Mouse (Mus musculus) hindbrain, embryonic 14.5 days (tissue): ENCODE measurements around the gene Nat8f1. TPM values are rescaled to one million over a fixed set of nuclear protein-coding genes. Genes with fewer than 3 reads are reported as not detected.
"Not testable (repeated sequence)": the region's sequence is repeated elsewhere in the genome, so short reads cannot be mapped to it uniquely, and the experiment has no call there.

Source experiments
- ATAC-seq: fragments of 200-750 bp; cut with Nextera tagmentation; 2 replicates; pipeline ENCODE4 v1.8.0; 2017; ENCODE audit warnings: moderate number of reproducible peaks, mild to moderate bottlenecking, moderate TSS enrichment, moderate library complexity; ENCODE audit not compliant: low FRiP score
- DNase-seq: peaks from one replicate; pipeline ENCODE4 v3.0.0-alpha.2; 2015; ENCODE audit warnings: low spot score
- H3K27ac ChIP-seq: fragments of 300-500 bp; sonication (generic); 2 replicates; pipeline ENCODE4 v1.5.1; 2014; ENCODE audit warnings: mild to moderate bottlenecking, moderate library complexity
- H3K27me3 ChIP-seq: fragments of 300-500 bp; sonication (generic); 2 replicates; pipeline ENCODE4 v1.6.1; 2014; ENCODE audit warnings: mild to moderate bottlenecking, low read length, mixed read lengths; ENCODE audit not compliant: control insufficient read depth, insufficient read depth
- H3K36me3 ChIP-seq: fragments of 300-500 bp; sonication (generic); replicated peaks from 2 replicates; pipeline ENCODE4 v1.6.1; 2014; ENCODE audit not compliant: control insufficient read depth, insufficient read depth
- H3K4me1 ChIP-seq: fragments of 300-500 bp; sonication (generic); replicated peaks from 2 replicates; pipeline ENCODE4 v1.6.1; 2014; ENCODE audit warnings: antibody characterized with exemption, low read length, mixed read lengths; ENCODE audit not compliant: control insufficient read depth, insufficient read depth
- H3K4me2 ChIP-seq: fragments of 300-500 bp; sonication (generic); replicated peaks from 2 replicates; pipeline ENCODE4 v1.6.1; 2014; ENCODE audit warnings: mild to moderate bottlenecking, moderate library complexity
- H3K4me3 ChIP-seq: fragments of 300-500 bp; sonication (generic); replicated peaks from 2 replicates; pipeline ENCODE4 v1.5.1; 2014; ENCODE audit warnings: mild to moderate bottlenecking, low read length
- H3K9ac ChIP-seq: fragments of 300-500 bp; sonication (generic); 2 replicates; pipeline ENCODE4 v1.6.1; 2014
- H3K9me3 ChIP-seq: fragments of 300-500 bp; sonication (generic); 2 replicates; pipeline ENCODE4 v1.6.1; 2016; ENCODE audit warnings: low read length; ENCODE audit not compliant: control insufficient read depth
- WGBS: fragments of 180-500 bp; shearing (Covaris S2); extraction: QIAGEN DNeasy Blood & Tissue Kit; methylation state at CpG from one replicate; pipeline ENCODE4 v1.1.7; 2014; 5-methylcytosine and 5-hydroxymethylcytosine counted together
- polyA plus RNA-seq: library from polyadenylated mRNA; unstranded; fragments of >200 nt; fragmentation: Nextera tagmentation; extraction: Ambion mirVana; gene quantifications from 2 replicates; pipeline ENCODE4 v1.2.1, GENCODE M21; 2014

The Nat8f1 gene
- polyA plus RNA-seq: 14.6 and 17.9 TPM in 2 replicates

DNA sequence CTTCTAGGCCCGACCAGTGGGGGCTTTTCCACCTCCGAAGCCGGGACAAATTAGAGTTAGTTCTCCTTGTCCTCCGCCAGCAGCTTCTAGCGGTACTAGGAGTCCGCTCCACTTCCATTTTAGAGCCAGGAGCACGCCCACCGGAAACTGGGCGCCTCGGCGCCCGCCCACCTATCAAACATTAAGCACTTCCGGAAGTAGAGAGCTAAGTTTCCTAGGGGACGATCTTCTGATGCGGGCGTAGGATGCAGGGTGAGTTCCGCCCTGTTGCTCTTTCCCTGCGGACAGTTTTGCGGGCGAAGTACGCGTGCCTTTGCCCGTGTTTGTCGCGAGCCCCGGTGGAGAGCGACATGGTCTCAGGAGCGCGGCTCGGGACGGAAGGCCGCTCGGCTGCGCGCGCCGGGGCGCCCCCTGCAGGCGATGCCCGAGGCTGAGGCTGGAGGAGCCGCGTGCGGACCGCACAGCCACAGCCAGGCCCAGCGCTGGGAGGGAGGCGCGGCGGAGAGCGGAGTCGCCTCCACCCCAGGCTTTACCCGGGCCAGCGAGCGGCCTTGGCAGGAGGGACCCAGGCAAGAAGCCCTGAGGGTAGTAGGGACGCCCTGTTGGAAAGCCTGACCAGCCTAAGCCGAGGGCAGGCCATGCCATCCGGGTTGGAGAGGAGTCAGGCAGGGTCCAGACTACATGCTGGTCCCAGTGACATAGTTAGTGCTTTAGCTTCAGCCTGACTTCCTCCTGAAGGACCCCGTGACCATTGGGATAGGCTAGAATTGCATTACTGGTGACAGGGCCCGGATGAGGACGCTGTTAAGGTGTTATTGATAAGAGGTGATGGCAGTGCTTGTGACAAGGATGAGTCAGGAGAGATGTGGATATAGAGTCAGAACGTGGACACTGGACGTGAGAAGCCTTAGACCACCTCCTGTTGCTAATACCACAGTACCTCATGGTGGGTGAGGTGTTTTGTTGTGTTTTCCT, at the start of gene Nat8f1:
Gene Nat8f1 (minus strand): TSS at position 149 of the 975 bp plus-strand sequence.
- peak within 1 kb of the TSS; percentile 79 for H3K9ac ChIP-seq
- peak within 1 kb of the TSS; percentile 73 for H3K4me2 ChIP-seq
- DNase-seq (peak; percentile 87), ATAC-seq (peak; percentile 97)
- H3K4me3 ChIP-seq: peak within 1 kb of the TSS; percentile 55
- peaks cover 20% of the 10 kb centered on the region for H3K4me1 ChIP-seq
- H3K27me3 ChIP-seq, H3K36me3 ChIP-seq, H3K9me3 ChIP-seq: not testable (repeated sequence)
- H3K27ac ChIP-seq: peak within 1 kb of the TSS; percentile 84
- WGBS: under 1% methylated on average over 48 of the region's 61 CpGs

DNA sequence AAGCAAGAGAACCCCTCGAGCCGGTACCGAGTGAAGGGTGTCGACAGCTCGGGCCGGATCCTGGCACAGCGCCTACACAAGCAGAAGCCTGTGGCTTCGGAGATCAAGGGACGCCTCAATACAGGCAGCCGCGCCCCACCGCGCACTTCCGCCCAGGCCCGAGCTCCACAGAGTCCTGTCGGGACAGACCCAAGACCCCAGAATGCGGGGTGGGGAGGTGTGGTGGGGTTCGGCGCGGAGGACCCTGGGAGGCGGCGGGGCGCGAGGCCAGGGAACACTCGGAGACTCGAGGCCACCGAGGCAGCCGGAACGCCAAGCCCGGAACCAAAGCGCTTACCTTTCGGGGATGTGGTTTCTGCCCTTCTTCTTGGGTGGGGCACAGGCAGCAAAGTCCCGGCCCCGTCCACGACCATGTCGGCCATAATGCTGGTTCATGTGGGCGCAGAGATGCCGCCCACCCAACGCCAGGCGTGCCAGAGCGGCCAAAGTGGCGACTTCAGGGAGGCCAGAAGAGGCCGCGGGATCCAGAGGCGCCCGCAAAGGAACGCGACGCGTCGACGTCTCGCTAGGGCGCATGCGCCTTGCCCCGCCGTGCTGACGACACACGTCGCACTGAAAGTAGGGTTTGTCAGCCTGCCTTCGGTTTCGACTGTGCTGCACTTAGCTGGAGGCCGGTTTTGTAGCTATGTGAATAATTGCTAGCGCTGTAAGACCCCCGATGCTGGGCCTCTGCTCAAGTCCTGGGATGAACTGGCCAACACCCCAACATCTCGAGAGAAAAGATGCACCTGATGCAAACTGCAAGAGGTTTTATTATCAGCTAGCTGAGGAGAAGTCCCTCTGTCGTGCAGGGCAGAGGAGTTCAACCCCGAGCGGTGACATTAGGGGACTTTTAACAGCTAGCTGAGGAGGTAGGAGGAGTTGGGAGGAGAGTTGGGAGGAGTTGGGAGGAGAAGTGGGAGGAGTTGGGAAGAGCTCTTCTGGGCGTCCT, 45.9 kb upstream of the Nat8f1 start, which contains the start of gene Dusp11:
Gene Dusp11 (minus strand): TSS at position 567 of the 991 bp plus-strand sequence.
- ATAC-seq: peak; percentile 98
- H3K4me2 ChIP-seq: peak within 1 kb of the TSS; percentile 92
- peak within 1 kb of the TSS; percentile 96 for H3K27ac ChIP-seq
- peak within 1 kb of the TSS; percentile 91 for H3K9ac ChIP-seq
- peaks cover 27% of the 10 kb centered on the region for H3K36me3 ChIP-seq
- H3K4me1 ChIP-seq: peaks cover 7% of the 10 kb centered on the region
- DNase-seq: peak; percentile 97
- peak within 1 kb of the TSS; percentile 86 for H3K4me3 ChIP-seq
- no peaks in the 10 kb centered on the region for H3K9me3 ChIP-seq
- WGBS: under 1% methylated on average over 69 of the region's 70 CpGs
- no peaks in the 10 kb centered on the region for H3K27me3 ChIP-seq

DNA sequence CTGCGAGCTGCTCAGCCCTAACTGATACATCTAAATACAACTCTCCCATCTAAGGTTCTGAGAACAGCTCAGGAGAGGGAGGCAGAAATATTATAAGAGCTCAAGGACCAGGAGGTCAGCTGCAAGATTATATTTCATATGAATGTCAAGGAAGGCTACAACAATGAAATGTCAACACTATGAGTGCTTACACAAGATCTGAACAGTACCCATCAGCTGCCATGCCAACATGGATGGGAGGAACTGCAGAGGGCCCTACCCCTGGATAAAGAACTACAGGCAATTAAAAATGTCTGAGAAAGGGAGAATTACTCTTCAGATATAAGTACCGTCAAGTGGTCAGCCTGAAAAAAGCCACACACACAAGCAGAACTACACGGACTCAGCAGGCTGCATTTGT, 42.1 kb upstream of the Nat8f1 start:
- H3K36me3 ChIP-seq: peaks cover 62% of the 10 kb centered on the region
- no peaks in the 10 kb centered on the region for H3K27me3 ChIP-seq
- ATAC-seq (no peak), DNase-seq (no peak)
- peaks cover 7% of the 10 kb centered on the region for H3K4me1 ChIP-seq
- no peak overlapping the region for H3K4me2 ChIP-seq
- H3K27ac ChIP-seq: no peak overlapping the region
- no peaks in the 10 kb centered on the region for H3K9me3 ChIP-seq
- WGBS: 88% methylated on average over 3 of the region's 3 CpGs
- H3K9ac ChIP-seq: no peak overlapping the region
- no peak overlapping the region for H3K4me3 ChIP-seq

DNA sequence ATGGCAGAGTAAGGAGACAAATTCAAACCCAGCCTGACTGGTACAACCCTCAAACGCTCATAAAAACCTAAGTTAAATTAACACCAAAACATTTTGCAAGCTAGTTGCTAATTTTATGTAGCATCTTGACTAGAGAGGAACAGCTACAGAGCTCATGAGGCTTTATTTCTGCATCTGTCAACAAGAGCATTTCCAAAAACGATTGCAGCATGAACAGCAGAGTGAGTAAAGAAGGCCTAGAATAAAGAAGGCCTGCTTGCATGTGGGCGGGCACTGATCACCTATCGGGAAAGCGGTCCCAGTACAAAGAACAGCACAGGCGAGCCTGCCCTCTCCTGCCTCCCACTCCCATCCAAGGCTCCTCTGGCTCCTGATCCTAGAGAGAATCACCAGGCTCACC, 33.1 kb upstream of the Nat8f1 start:
- peaks cover 96% of the 10 kb centered on the region for H3K36me3 ChIP-seq
- no peaks in the 10 kb centered on the region for H3K27me3 ChIP-seq
- 78% methylated on average over 6 of the region's 6 CpGs for WGBS
- no peak for DNase-seq
- H3K27ac ChIP-seq: no peak overlapping the region
- no peaks in the 10 kb centered on the region for H3K9me3 ChIP-seq
- H3K9ac ChIP-seq: no peak overlapping the region
- no peak overlapping the region for H3K4me3 ChIP-seq
- H3K4me2 ChIP-seq: no peak overlapping the region
- no peak for ATAC-seq
- H3K4me1 ChIP-seq: no peaks in the 10 kb centered on the region

DNA sequence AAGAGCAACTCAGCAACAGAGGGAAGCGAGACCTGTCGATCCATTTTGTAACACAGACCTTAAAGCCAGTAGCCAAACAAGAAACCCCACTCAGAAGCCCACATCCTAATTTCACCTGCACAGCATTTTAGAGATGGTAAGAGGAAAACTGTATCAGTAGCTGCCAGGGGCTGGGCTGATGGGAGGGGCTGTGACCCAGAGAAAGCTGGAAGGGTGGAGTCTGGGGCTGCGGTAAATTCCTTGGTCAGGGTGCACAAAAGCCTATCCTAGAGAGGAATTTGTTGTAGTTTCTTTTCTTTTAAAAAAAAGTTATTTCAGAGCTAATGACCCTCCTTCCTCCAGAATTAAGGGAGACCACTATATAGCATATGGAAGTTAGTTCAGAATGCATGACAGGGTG, 27.0 kb upstream of the Nat8f1 start:
- Histone ChIP-seq H3K27me3 (no peaks in the 10 kb centered on the region), H3K27ac (no peak overlapping the region), H3K4me1 (no peaks in the 10 kb centered on the region), H3K36me3 (peaks cover 59% of the 10 kb centered on the region), H3K9me3 (no peaks in the 10 kb centered on the region), H3K4me3 (no peak overlapping the region), H3K9ac (no peak overlapping the region), H3K4me2 (no peak overlapping the region)
- no peak for DNase-seq
- no peak for ATAC-seq
- 95% methylated on average over 3 of the region's 3 CpGs for WGBS

DNA sequence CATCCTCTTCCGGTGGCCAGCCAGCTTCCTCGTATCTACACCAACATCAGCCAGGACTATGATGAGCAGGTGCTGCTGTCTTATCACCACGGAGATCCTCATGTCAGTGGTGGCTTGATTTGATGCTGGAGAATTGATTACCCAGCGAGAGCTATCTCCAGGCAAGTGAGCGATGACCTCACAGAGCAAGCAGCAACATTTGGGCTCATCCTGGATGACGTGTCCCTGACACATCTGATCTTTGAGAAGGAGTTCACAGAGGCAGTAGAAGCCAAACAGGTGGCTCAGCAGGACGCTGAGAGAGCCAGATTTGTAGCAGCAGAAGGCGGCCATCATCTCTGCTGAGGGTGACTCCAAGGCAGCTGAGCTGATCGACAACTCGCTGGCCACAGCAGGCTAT, 23.2 kb upstream of the Nat8f1 start:
- Histone ChIP-seq H3K4me3 (no peak overlapping the region), H3K36me3 (peaks cover 22% of the 10 kb centered on the region), H3K27ac (no peak overlapping the region), H3K4me2 (no peak overlapping the region), H3K4me1 (no peaks in the 10 kb centered on the region), H3K9ac (no peak overlapping the region), H3K9me3 (no peaks in the 10 kb centered on the region), H3K27me3 (no peaks in the 10 kb centered on the region)
- DNase-seq (no peak), ATAC-seq (no peak)
- 80% methylated on average over 10 of the region's 10 CpGs for WGBS

DNA sequence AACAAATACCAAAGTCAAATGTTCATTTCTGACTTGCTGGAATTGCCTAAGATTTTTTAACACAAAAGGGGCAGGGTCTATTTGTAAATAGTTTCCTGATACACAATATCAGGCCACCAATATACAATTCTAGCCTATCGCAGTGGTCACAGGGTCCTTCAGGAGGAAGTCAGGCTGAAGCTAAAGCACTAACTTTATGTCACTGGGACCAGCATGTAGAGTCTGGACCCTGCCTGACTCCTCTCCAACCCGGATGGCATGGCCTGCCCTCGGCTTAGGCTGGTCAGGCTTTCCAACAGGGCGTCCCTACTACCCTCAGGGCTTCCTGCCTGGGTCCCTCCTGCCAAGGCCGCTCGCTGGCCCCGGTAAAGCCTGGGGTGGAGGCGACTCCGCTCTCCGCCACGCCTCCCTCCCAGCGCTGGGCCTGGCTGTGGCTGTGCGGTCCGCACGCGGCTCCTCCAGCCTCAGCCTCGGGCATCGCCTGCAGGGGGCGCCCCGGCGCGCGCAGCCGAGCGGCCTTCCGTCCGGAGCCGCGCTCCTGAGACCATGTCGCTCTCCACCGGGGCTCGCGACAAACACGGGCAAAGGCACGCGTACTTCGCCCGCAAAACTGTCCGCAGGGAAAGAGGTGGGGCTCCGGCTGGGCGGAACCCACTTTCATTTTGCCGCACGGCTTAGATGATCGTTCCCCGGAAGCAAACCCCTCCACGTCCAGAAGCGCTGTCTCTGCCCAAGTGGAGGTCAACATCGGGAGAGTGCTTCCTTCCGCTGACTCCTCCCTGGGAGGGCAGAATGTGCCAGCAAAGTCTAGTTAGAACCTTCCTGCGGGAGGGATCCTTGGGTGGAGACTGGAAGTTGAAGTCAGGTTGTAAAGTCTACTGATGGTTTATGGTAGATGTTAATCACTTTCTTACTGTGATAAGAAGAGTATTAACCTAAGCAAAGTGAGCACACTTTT, 21.3 kb upstream of the Nat8f1 start:
- H3K4me1 ChIP-seq, H3K27me3 ChIP-seq, H3K9me3 ChIP-seq: not testable (repeated sequence)
- peak overlapping the region; percentile 61 for H3K9ac ChIP-seq
- H3K27ac ChIP-seq: 0 out of 2 replicates have a peak overlapping the region, but pooled peaks have one; percentile 43
- 2% methylated on average over 37 of the region's 50 CpGs for WGBS
- ATAC-seq: peak; percentile 93
- peak overlapping the region; percentile 68 for H3K4me2 ChIP-seq
- H3K36me3 ChIP-seq: peaks cover 16% of the 10 kb centered on the region
- peak; percentile 62 for DNase-seq
- H3K4me3 ChIP-seq: peak overlapping the region; percentile 39

DNA sequence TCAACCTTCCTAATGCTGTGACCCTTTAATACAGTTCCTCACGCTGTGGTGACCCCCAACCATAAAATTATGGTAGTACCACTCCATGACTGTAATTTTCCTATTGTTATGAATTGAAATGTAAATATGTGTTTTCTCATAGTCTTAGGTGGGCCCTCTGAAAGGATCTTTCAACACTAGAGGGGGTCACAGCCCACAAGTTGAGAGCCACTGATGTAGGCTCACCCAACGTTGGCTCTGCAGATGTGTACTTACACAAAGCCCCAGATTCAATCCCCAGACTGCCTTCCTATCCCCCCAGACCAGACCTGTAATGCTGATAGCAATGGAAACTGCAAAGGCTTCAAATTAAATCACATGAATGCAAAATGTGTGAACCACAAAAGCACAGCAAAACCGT, 20.2 kb upstream of the Nat8f1 start:
- DNase-seq (no peak), ATAC-seq (no peak)
- Histone ChIP-seq H3K36me3 (peaks cover 17% of the 10 kb centered on the region), H3K4me1 (no peaks in the 10 kb centered on the region), H3K9ac (no peak overlapping the region), H3K4me3 (no peak overlapping the region), H3K4me2 (no peak overlapping the region), H3K27me3 (no peaks in the 10 kb centered on the region), H3K9me3 (no peaks in the 10 kb centered on the region), H3K27ac (no peak overlapping the region)
- 62% methylated on average over 3 of the region's 3 CpGs for WGBS
